Mouse (Mus musculus): ENCODE results near the gene Tmem273. TPM values are rescaled to one million over a fixed set of nuclear protein-coding genes. Genes with fewer than 3 reads are reported as not detected.
A peak's percentile ranks its signal among the peaks of the same experiment; 100 is the strongest.

Tmem273 gene
- total RNA-seq (2021), result under 1 TPM; 0.49 to 0.78 TPM
- long read RNA-seq, result 0 reads

DNA sequence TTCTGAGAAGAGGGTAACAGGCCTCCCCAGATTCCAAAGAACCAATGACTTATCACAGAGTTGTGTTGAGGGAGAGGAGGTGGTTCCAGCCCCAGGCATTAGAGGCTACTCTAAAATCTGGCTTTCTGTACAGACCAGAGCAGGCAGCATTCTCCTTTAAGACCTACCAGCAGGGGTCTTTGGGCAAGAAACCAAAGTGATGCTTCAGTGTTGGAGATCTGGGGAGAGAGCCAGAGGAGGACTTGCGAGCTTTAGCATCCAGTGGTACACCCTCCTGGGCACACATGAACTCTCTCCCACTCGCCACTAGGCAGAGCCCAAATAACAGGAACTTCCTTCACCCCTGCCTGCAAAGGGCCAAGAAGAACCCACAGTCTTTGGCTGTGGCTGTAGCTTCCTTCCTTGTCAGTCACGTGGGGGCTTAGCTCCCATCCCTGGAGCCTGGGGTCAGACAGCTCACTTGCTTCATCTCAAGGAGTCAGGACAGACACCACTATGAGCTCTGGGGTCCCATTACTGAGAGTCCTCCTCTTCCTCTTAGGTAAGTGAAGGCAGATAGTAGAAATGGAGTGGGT, at the start of gene Tmem273:
Gene Tmem273, plus strand, starts transcription at position 408 of the 575 bp plus-strand sequence.
- DNase-seq (ENCODE audit: low spot score in 2 of 2), result no peak

DNA sequence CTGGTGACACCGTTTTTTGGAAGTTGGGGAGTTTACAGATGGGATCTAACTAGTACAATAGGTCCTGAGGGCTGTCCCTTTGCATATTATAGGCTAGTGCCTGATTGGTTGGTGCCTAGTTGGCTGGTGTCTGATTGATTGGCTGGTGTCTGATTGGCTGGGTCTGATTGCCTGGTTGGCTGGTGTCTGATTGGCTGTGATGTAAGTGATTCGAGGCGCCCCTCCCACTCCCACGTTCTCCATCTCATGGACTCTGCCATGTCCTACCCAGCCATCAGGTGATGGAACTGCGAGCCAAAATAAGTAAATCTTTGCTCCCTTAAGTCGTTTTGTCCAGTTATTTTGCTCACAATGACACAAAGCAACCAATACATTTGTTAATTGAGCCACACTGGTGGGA, 49.2 kb upstream of the Tmem273 start:
- no peak for DNase-seq (ENCODE audit: low spot score in 2 of 2)

DNA sequence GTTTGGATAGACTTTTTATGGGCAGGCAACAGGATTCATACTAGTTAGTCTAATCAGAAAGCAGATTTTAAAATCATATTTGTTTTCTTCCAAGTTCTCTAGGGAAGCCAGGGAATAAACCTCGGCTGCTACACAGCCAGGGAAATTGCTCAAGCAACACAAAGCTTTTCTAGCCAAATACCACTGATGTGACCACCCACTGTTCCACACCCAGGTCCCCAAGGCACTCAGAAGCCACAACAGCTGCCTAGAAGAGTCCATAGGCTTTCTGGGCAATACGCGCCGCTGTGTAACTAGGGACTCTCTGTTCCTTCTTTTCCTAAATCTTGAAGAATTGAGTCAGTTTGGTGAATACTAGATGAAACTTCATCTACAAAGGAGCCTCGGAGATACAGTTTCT, 47.2 kb upstream of the Tmem273 start:
- DNase-seq (ENCODE audit: low spot score in 2 of 2), result no peak

DNA sequence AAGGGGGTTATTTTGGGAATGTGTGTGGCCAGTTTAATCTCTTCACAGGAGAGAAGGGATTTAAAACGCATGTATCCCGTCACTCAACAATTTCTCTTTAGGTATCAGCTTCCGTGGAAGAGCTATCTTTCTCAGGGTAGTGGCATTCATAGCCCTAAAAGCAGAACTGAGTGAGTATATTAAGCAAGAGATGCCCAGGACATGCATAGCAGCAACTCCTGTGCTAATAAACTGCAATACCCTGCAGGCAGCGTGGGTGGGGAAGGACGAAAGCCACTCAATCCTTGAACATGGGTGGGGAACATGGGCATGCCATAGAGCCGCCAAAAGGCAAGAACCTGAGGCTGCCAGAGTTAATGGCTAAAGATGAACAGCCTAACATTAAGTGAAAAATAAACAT, 37.2 kb upstream of the Tmem273 start:
- no peak for DNase-seq (ENCODE audit: low spot score in 2 of 2)

DNA sequence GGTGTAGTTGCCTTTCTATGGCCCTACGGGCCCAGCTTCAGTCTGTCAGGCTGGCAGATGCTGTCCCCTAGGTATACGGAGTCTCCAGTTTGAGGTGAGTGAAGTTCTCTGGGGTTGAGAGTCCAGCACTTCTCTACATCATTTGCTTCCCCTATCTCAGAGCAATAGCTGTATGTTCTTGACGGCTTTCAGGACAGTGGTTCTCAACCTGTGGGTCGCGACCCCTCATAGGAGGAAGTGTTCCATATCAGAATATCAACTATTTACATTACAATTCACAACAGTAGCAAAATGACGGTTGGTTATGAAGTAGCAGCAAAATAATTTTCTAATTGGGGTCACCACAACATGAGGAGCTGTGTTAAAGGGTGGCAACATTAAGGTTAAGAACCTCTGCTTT, 35.0 kb upstream of the Tmem273 start:
- DNase-seq (ENCODE audit: low spot score in 2 of 2), result no peak

DNA sequence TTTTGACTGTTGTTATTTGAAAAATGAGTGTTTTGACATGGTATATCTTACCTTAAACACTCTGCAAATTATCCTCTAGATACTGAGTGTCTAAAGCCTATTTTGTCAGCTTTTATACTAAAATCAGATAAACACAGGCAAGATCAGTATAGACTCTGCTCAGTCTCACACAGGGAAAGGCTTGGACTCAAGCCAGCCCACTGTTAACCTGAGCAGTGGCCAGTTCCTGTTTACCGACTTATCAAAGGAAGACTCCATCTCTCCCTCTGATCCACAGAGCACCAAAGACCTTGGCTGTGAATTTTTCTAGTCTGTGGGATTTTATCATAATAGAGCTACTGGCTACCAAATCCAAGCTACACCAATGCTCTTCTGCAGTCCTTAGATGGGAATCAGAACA, 31.5 kb upstream of the Tmem273 start:
- DNase-seq (ENCODE audit: low spot score in 2 of 2), result no peak

GRCm38 (mm10) chr14:32762177-32762576, 23.6 kb upstream of the Tmem273 start:
- no peak for DNase-seq (ENCODE audit: low spot score in 2 of 2)

DNA sequence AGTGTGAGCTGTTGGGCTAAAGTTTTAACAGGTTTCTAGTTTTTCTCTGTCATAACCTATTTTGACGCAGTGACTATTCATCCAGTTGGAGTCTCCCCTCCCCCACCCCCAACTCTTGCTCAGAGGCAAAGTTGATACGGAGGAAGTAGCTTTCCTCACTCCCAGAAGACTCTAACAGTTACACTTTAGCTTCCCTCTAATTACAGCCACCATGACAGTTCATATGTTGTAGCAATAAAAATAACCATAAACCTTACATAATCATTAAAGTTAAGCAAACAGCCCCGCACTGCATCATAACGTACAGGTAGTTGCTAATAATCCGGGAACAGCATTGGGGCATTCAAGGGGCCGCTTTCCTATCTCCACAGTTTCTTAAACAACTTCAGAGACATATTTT, 15.2 kb upstream of the Tmem273 start:
- no peak for DNase-seq (ENCODE audit: low spot score in 2 of 2)

DNA sequence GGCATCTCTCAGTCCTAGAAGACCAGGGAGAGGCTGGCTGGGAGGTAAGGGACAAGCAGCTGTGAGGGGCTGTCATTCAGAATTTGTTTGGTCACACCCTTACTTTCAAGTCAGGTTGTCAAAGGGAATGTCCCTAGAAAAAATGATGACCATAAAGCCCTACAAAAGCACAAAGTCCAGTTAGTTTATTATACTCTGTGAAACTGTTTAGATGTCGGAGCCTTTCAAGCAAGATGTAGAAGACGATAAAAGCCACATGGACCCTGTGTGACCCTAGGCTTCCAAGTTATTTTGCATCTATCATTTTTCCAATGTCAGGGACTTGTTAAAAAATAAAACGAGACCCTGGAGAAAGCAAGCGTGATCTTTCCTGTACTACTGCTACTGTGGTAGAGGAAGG, 13.7 kb upstream of the Tmem273 start:
- no peak for DNase-seq (ENCODE audit: low spot score in 2 of 2)

DNA sequence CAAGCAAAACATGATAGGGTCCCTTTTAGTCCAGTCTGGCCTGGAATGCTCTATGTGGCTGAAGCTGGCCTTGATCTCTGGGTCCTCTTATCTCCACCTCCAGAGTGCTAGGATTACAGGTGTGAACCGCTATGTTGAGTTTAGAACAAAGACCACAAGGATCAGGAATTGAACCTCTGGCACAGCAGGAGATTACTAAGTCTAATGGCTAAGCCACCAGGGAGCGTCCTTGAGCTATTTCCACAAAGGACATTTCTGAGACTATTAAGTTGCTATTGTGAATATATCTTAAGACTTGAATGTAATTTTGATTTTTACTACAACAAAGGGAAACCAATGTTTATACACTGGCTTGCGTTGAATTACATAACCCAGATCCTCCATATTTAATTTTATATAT, 13.0 kb upstream of the Tmem273 start:
- peak; percentile 15 to 46 for DNase-seq (ENCODE audit: low spot score in 2 of 2)

DNA sequence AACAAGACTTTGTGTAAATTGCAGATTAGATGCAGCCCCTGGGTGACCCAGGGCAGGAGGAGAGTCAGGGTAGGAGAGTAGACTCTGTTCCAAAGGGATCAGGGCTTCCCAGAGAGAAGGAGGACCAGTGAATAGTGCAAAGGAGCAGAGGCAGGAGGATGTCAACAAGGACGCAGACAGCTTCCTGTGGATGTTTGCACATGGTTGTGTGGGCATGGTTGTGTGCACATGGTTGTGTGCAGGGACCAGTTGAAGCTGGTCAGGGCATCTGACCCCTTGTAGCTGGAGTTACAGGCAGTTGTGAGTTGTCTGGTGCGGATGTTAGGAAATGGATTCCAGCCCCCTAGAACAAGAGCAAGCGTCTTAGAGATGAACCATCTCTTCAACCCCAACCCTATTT, 12.3 kb upstream of the Tmem273 start:
- no peak for DNase-seq (ENCODE audit: low spot score in 2 of 2)

DNA sequence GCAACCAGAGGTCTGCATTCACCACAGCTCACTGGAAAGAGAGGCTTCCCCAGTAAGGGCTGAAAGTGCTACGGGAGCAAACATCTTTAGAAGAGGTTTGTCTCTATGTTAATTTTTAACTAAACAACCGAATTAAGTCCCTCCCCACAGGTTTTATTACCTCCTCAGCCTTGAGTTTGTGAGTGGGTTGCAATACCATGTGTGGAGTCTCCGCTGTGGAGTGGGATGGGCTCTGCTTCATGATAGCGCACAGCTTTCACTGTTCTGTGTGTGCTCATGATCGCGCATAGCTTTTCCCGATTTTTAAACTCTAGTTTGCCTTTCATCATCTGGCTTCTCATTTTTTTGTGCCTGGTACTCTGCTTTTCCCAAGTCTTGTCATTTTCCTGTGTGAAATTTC, 9.7 kb upstream of the Tmem273 start:
- DNase-seq (ENCODE audit: low spot score in 2 of 2), result no peak

DNA sequence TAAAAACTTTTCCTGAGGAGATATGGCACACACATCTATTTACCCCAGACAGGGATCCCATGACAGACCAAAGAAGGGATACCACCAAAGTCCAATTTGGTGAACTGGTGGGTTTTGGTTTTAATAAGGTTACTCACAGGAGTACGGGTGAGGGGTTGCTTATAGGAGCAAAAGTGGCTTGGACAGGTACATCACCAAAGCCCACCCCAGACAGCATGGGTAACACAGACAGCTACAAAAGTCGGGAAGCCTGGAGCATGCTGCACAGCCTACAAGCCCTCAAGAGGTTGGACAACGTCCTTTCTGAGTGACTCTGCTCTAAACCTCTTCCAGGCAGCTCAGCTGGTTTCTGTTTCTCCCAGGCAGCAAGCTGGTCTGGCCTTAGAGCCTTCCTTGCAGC, 7.4 kb upstream of the Tmem273 start:
- no peak for DNase-seq (ENCODE audit: low spot score in 2 of 2)

DNA sequence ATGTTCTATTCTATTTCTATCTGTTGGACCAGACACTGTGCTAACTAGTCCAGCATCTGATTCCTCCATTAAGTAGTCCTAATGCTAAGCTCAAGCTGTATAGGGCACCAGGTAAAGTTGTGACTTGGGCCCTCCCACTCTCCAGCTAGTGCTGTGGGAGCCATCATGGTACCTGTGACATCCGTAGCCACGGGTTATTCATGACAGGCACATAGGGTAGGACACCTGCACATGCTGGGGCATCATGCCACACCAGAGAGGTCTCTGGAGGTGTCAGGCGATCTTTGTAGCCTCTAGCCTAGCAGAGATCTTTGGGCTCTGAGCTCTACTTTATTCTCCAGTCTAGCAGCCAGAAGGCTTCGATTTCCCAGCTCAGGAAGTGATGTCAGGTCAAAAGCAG, 2.9 kb upstream of the Tmem273 start:
- DNase-seq (ENCODE audit: low spot score in 2 of 2), result no peak

DNA sequence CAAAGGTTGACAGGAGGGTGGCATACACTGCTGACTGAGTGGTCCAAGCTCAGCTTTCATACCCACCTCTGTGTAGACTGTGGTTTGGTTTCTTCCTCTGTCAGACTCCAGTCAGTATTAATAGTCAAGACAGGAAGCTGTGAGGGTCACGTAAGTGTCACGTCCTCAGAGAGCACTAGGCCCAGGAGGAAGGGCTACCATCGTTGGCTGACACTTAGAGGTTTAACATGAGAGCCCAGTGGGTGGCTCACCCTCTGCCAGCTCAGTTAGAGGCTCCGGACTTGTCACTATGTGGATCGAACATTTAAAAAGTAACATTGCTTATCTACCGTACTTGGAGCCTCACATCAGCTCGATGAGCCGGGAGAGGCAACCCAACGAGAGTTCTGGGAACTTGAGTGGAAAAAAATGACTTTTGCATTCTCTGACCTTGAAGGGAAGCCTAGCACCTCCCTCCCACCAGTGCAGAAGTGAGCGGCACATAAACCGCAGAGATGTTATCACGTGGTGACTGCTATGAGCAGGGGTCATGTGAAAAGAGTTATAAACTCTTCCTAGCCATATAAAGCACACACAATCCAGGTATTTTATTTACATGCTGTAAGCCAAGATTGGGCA, 1.5 kb upstream of the Tmem273 start:
- DNase-seq (ENCODE audit: low spot score in 2 of 2), result no peak

- no peak for DNase-seq (ENCODE audit: low spot score in 2 of 2)
Observed at GRCm38 (mm10) chr14:32784748-32785134, 1.0 kb upstream of the Tmem273 start.

- no peak for DNase-seq (ENCODE audit: low spot score in 2 of 2)
Observed at GRCm38 (mm10) chr14:32787691-32788090, 1.9 kb downstream of the Tmem273 start.

DNA sequence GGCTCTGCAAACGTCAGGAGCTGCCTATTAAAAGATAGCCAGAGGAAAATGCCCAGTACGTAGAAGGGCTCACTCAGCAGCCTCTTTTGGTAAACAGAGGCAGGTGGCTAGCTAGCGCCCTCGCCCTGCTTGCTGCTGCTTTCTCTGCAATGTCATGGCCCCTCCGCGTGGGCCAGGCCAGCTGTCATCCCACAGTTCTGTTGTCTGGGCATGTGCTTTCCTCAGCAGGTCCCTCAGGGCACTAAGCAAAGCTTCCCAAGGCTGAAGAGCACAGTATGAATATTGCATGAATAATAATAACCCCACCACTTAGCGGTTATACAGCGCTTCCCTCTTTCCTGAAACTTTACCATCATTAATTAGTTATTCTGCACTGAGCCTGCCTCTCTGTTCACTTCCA, 10.6 kb downstream of the Tmem273 start:
- no peak for DNase-seq (ENCODE audit: low spot score in 2 of 2)

DNA sequence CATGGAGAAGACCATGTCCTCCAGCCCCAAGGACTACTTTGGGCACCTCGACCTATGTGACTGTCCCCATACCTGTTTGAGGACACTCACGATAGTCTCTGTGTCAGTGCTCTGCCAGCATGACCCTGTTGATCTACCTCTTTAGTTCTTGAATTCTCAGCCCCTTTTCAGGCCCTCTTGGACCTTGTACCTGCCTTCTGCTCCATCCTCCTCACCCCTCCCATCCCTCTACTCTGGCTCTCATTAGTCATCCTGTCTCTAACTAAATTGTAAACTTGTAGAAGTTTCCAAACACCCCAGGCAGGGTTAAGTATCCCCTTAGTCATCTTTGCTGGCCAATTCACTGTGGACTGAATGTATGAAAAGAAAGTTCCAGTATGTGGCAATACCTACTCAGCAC, 12.0 kb downstream of the Tmem273 start:
- no peak for DNase-seq (ENCODE audit: low spot score in 2 of 2)

- no peak for DNase-seq (ENCODE audit: low spot score in 2 of 2)
Observed at GRCm38 (mm10) chr14:32798355-32798754, 12.6 kb downstream of the Tmem273 start.

DNA sequence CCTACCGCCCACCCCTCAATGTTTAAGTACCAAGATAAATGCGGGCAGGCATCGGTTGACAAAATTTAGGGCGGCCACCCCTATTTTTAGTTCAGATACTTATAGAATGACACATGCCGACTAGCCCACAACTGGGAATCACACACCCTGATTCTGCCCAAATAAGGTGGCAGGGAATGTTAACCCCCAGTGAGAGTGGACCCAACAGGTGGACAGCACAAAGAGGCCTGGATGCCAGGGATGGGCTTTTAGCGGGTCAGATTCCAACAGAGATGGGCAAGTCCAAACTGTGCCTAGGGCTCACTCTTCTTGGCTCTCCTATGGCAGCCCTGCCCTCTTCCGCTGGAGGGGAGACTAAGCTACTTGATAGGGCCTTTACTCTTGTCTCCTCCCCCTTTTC, 14.3 kb downstream of the Tmem273 start:
- DNase-seq (ENCODE audit: low spot score in 2 of 2), result no peak

DNA sequence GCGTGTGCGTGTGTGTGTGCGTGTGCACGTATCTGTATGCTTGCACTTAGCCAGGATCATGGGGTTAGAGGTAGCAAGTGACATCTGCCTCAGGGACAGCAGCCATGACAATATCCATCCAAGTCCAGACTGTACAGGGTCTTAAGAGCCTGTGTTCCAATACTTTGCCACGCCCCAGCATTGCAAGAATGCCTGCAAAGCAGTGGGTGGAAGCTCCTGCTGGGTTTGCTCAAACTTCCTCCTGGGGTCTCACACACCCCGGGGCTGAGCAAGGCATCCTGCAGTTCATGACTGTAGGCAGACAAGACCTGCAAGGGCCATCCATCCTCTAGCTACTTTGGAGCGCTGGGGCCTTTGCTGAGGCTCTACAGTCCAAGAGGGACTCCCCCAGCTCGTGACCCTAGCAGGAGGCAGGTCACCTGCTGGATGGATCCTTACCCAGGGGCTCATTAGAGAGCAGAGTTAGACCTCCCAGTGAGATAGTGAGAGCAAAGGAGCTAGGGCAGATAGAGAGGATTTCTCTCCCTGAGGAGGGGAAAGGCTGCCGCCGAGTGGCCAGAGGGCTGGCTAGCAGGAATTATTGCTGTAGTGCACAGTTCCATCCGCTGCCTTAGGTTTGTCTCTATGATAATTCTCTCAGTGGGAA, 15.4 kb downstream of the Tmem273 start:
- peak; percentile 32 to 46 for DNase-seq (ENCODE audit: low spot score in 2 of 2)

DNA sequence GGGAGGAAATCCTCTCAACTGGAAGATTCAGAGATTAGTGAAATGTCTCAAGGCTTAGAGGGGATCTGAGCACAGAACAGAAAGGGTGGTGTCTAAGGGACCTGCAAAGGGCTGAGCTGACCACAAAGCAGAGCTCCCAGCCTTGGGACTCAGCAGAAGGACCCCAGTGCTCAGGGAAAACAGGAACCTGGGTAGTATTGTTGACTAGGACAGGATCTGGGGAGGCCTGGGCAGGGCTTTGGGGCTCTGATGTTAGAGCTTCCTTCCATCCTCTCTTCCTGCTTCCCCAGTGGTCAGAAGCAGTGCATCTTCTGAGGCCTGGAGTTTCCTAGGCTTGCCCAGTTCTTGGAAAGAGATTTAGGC, 15.9 kb downstream of the Tmem273 start:
- no peak for DNase-seq (ENCODE audit: low spot score in 2 of 2)
